Mouse (Mus musculus): ENCODE results near the gene Gdf9. TPM values are rescaled to one million over a fixed set of nuclear protein-coding genes. Genes with fewer than 3 reads are reported as not detected.
"Not testable (repeated sequence)": the region's sequence is repeated elsewhere in the genome, so short reads cannot be mapped to it uniquely, and the experiment has no call there.

Gdf9 gene
- total RNA-seq (2021) = under 1 TPM; 0.14 to 0.32 TPM

DNA sequence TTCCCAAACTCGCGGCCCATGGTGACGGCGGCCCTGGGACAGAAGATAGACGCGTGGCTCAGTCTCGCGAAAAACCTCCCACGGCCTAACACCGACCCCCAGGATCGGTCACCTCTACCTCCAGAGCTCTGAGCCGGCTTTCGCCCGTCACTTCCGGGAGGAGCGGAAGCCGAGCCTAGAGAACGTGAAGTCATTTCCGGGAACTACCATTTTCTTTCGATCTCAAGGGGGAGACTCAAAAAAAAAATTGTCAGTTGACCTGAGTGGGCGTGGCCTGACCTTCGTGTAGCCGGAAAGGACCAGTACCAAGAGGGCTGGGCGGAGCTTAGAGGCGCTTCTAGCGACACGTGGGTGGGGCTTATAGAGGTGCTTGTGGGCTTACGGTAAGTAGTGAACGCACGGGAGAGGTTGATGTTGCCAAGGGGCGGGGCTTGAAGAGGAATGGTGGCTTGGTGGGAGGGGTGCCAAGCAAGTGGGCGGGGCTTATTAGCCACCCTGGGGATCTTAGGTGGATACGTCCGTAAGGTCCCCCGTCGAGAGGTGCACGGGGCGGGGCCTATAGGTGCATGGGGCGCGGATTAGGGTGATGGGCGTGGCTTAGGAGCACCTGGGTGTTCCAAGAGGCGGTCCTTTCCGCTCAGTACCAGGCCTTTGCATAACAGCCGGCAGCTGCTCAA, at the start of gene Gdf9, which contains the start of gene Uqcrq:
Gene Gdf9, plus strand, starts transcription at position 354 of the 677 bp plus-strand sequence.
Gene Uqcrq, minus strand, starts transcription at position 162 of the 677 bp plus-strand sequence.
- DNase-seq = peak; percentile 98
- intact Hi-C loops (cut with DNase I) = no loop called here

DNA sequence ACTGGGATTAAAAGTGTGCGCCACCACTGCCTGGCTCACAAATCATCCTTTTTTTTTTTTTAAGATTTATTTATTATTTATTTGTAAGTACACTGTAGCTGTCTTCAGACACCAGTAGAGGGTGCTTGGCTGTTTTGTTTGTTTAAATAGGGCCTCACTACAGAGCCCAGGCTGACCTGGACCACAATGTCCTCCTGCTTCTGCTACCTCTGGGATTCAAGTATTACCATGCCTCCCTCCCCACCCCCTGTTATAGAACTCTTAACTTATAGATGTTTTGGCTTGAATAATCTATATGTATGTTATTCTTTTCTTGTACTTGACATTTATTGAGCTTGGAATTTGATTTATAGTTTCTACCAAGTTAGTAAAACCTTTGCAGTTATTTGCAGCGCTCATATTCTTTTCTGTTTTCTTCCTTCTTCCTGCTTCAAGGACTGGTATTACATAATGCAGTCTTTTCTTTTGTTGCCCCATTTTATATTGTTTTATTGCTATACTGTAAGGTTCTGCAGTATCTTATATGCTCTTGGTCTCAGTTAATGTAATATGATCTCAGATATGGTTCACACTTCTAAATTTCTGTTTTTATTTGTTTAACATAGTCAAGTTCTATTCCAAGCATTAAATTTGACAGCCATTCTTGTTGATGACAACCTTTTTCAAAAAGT, 46.9 kb upstream of the Gdf9 start:
- intact Hi-C loops (cut with DNase I) = no loop called here
- DNase-seq = no peak

DNA sequence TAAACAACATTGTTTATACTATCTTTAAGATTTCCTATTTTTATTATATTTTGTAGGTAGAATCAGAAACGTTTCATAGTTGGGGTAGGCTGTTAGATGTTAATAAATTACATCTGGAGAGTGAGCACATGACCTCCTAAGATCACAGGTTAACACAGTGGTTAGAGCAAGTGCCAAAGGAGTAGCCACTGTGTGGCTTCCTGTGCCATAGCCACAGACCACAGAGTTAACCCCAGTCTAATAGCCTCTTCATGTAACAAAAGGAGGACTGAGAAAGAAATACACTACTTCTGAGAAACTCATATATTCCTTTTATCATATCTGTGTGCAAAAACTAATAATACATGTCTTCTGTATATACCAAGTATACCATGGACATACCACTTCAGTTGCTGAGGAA, 37.0 kb upstream of the Gdf9 start:
- intact Hi-C loops (cut with DNase I) = no loop called here

DNA sequence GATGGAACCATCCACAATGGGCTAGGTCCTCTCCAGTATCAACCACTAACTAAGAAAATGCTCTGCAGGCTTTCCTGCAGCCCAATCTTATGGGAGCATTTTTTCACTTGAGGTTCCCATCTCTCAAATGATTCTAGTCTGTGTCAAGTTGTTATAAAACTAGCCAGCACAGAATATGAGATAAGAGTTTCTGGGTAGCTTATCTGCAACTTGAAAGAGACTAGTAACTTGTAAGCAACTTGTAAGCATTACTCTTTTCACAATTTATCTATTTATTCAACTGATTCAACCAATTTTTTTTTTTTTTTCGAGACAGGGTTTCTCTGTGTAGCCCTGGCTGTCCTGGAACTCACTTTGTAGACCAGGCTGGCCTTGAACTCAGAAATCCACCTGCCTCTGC, 27.2 kb upstream of the Gdf9 start:
- DNase-seq = no peak
- intact Hi-C loops (cut with DNase I) = loop anchor here (5.0 kb wide), 1 partner anchor 116 kb away; no protein-coding TSS in a partner anchor

More for the DNA sequence above, 37.0 kb upstream of the Gdf9 start:
- no peak for DNase-seq

DNA sequence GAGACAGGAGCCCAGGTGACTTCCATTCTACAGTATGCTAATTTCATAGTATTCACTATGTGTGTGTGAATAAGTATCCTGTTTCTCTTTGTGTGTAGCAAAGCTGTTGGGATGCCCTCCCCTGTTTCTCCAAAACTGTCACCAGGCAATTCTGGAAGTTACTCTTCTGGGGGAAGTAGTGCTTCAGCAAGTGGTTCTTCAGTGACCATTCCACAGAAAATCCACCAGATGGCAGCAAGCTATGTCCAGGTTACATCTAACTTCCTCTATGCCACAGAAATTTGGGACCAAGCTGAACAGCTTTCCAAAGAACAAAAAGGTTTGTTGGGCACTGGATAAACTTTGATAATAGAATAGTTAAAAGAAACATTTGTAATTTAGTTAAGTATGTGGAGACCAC, 19.1 kb upstream of the Gdf9 start:
- peak in 1 of 2 experiments; percentile 40 for DNase-seq
- intact Hi-C loops (cut with DNase I) = loop anchor here (5.0 kb wide), 1 partner anchor 56 kb away; no protein-coding TSS in a partner anchor

DNA sequence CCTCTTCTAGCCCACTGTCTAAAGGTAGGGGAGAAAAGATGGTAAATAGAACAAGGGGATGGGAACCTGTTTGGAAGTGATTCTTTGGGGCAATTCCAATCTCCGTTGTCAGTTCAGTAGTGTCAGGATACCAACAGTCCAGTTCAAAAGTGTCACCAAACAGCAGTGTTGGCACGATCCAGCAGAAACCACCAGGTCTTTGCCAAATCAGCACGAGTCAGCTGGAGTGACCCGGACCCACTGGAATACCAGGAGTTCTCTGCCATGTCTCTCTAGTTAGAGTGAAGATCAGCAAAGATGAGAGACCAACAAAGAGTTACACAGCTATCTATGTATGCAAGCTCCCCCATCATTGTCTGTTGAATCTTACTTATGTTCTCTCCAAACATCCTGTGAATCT, 17.0 kb upstream of the Gdf9 start:
- no peak for DNase-seq
- intact Hi-C loops (cut with DNase I) = loop anchor here (5.0 kb wide), 1 partner anchor 53 kb away; no protein-coding TSS in a partner anchor

DNA sequence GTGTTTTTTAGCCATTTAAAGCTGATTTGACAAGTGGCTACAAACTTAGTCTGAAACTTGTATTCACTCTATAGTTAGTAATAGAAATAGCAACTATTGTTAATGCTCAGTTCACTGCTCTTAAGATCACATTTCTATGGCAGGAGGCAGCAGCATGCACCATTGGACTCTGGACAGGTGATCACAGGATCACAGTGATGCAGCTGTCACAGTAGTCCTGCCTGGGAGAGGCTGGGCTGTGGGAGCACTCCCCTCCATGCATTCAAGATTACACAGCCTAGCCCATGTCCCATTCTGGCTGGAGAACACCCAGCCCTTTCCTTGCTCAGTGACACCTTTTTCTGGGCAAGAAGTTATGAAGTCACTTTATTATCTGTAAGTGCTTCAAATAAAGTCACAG, 12.8 kb upstream of the Gdf9 start:
- intact Hi-C loops (cut with DNase I) = no loop called here
- no peak for DNase-seq

DNA sequence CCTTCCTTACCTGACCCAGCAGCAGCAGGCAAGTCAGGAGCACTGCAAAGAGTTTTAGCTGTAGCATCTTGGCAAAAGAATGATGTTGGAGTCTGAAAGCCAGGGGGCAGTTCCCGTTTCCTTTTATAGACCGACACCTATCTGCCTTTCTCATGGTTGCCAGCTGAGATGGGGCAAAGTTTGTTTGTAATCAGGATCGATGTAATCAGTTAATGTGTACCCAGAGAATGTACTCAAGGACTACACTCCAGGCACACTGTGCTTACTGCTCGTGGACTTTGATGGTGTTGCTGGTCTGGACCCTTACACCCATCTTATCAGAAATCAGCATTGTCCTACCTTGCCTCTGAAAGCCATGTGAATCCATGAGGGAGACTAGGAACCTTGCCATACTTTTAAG, 7.8 kb upstream of the Gdf9 start, which contains the start of gene Leap2:
Gene Leap2, minus strand, starts transcription at position 135 of the 400 bp plus-strand sequence.
- DNase-seq = no peak
- intact Hi-C loops (cut with DNase I) = no loop called here

DNA sequence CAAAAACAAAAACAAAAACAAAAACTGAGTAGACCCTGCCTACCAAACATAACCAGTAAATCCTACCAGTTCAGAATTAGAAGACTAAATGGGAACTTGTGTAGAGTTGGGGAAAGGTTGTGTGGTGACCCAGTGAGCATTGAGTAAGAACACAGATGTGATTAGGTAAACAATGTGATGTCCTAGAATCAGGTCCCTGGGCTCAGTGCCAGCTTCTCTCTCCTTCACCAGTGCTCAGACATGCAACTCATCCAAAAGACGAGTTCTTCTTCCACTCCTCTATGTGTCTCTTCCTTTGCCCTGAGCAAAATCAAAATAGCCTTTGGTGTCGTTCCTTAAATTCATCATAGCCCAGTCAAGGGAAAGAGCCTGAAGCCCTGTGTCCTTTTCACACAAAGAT, 6.0 kb upstream of the Gdf9 start:
- intact Hi-C loops (cut with DNase I) = no loop called here
- DNase-seq = no peak

DNA sequence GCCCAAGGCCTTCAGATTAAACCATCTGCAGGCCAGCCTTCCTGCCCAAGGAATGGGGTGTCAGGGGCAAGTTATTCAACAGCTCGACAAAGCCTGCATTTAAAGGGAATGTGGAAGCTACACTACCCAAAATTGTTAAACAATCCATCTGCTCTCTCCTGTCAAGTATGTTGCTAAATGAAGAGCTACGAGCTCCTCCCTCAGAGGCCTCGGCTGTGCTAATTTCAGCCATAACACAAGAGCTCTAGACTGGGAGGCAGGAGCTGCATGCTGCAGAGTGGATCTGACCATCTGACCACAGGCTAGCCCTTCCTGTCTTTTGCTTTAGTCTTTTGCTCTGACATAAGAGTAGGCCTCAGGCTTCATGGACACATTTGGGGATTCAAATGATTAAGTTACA, 5.6 kb upstream of the Gdf9 start:
- intact Hi-C loops (cut with DNase I) = no loop called here
- no peak for DNase-seq

DNA sequence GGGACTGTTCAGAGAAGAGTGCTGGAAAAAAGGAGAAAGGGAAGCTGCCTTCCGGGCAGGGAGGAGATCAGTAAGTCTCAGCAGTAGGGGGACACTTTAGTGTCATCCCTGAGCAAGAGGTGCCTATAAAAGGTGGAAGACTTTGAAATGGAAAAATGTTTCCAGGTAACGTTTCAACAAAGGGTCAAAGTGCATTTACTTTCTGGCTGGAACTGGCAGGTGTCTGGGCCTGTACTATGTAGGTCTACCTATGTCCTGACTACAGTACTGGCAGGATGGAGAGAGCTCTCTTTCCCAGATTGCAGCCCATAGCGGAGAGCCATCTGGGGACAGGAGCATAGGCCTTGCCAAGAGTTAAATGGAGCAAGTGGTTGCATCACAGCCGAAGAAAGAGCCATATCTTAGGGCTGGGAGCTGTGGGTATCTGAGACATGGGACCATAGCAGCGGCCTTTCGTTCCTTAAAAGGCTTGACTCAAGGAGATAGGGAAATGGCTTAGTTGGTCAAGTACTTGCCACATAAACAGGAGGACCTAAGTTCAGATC, 5.0 kb upstream of the Gdf9 start:
- no peak for DNase-seq
- intact Hi-C loops (cut with DNase I) = no loop called here

DNA sequence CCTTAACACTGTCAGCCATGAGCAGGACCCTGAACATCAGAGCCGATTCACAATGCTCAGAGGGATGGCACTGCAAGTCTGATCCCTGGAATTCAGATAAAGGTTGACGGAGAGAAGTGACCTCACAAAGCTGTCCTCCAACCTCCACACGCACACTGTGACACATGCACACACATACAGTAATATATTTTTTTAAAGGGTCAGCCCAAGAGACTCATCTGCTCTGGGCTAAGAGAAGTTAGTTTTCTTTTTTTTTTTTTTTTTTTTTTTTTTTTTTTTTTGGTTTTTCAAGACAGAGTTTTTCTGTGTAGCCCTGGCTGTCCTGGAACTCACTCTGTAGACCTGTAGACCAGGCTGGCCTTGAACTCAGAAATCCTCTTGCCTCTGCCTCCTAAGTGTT, 3.9 kb upstream of the Gdf9 start:
- intact Hi-C loops (cut with DNase I); DNase-seq: not testable (repeated sequence)

DNA sequence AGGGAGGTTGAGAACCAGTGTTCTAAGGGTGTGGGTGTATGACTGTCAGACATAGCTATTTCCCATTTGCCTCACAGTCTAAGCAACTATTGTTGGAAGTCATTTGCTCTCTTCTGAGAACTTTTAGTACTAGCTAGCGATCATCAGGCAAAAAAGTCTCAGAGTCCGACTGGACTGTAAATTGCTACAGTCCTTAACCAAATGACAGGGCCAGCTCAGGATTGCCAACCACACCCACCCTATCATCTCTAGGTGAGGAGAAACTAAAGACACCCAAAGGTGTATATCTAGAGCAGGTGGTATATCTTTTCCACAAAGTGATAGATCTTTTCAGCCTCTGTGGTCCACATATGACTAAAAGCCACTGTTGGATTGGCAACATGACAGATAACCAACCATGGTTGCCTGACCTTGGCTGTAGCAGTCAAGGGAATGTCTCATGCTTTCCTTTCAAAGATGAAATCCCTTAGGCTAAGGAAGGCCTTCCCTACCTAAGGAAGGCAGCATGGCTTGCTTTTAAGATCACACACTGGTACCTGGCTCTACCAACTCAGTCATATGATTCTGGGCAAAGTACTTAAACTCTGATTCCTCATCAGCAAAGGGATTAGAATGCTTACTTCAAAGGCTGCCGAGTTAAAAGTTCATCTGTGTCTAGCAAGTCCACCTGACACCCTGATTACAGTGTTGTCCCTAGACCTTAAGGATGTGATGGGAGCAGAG, 2.7 kb upstream of the Gdf9 start:
- intact Hi-C loops (cut with DNase I) = no loop called here
- no peak for DNase-seq

DNA sequence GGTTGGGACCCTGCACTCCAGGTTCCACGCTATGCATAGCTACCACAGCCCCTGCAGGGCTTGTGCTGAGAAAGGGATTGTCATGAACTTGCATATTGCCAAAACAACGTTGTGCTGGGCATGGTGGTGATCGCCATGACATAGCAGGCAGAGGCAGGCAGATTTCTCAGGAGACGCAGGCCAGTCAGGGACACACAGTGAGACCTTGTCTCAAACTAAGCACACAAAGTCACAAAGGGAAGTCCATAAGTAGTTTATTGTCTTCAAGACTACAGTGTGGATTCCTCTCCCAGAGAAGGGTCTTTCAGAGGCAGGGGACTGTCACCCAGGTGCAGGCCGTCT, 2.1 kb upstream of the Gdf9 start:
- DNase-seq = no peak
- intact Hi-C loops (cut with DNase I) = no loop called here

DNA sequence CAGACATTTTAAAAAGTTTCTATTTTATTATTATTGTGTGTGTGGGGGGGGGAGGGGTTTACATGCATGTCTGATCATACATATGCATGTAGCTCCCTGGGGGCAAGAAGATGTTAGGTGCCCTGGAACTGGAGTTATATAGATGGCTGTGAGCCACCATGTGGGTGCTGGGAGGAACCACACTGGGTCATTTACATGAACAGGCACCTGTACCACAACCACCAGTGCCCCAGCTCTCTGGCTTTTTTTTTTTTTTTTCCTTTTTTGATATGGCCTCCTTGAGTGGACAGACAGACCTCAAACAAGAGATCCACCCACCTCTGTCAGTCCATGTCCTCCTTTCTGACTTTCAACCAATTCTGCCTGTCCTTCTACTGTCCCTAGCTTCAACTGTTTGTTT, 1.6 kb upstream of the Gdf9 start:
- DNase-seq = no peak
- intact Hi-C loops (cut with DNase I) = no loop called here

DNA sequence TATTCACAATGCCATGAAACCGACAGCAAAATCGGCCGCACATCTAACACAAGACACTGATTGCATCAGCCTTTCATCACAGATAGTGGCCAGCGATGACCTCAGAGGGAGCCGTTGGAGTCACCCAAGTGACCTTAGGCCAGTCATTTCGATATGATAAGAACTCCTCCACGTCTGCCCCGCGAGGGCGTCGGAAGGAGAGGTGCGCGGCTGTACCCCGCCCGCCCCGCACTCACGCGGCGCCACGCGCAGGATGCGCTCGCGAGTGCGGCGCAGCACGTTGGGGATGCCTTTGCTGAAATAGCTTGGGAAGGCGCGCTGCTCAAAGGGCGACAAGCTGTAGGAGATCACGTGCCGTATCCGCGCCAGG, 538 bp upstream of the Gdf9 start:
- intact Hi-C loops (cut with DNase I) = no loop called here
- no peak for DNase-seq

DNA sequence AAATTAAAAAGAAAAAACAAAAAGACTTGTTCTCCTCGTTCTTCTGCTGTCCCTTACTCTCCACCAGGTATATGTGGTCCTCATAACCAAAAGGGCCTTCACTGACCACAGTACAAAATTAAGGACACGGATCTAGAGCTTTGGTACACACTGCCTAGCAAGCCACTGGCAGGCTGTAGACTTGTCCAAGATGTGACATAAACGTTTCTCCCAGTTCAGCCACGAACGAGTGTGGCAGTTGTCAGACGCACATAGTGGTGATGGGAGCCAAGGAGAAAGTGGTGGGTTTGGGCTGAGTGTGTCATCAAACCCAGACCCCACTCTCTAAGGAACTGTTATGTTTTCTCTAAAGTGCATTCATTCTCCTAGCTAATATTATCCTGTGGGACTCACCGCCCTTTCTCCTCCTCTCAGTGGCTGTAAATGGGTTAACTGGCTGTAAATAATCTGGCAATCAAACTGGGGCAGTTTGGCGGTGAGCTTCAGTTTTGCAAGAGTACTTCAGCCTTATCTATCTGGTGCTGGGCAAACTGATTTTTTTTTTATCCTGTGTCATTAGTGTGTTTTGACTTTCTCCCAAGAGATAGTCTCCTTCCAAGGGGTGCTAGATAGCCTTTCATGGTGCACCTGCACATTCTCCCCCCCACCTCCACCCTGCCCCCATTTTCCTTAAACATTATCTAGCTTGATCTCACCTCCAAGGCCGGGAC, 679 bp downstream of the Gdf9 start:
- DNase-seq = no peak
- intact Hi-C loops (cut with DNase I) = no loop called here

DNA sequence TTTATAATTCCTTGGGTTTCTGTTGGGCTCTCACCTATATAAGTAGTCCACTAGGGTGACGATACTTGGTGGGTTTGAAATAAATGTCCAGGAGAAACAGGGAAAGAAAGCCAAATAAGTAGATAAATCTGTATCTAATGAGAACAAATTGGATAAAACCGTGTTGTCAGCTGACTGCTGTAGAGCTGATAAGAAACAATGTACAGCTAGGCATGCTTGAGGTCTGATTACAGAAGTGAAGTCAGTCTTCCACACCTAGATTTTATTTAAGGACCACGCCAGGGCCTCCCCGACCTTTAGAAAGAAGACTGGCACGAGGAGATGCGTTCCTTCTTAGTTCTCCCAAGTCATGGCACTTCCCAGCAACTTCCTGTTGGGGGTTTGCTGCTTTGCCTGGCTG, 2.2 kb downstream of the Gdf9 start:
- intact Hi-C loops (cut with DNase I) = no loop called here
- DNase-seq = no peak

DNA sequence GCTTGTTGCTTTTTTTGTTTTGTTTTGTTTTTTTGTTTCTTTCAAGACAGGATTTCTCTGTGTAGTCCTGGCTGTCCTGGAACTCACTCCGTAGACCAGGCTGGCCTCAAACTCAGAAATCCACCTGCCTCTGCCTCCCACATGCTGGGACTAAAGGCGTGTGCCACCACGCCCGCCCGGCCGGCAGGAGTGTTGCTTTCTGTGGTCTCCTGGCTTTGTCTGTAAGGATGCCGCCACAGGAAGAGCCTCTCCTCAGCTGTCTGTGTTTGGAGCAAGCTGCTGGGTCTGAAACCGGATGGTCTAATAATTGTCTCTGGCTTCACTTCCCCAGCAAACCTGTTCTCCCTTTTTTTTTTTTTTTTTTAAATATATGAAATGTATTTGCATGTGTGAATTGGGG, 4.7 kb downstream of the Gdf9 start:
- DNase-seq = no peak
- intact Hi-C loops (cut with DNase I) = no loop called here

DNA sequence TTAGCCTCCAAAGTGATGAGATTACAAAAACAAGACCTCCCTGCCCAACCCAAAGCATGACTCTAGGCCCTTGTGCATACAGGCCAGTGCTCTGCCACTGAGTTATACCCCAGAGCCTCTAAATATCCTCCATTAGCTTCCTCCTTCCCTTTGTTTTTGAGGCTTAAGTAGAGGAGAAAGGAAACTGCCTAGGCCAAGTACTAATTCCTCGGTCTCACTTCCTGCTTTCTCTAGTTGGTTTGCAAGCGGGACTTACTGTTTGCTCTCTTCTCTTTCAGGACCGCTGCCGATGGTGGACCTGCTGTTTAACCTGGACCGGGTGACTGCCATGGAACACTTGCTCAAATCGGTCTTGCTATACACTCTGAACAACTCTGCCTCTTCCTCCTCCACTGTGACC, 5.5 kb downstream of the Gdf9 start:
- no peak for DNase-seq
- intact Hi-C loops (cut with DNase I) = no loop called here

DNA sequence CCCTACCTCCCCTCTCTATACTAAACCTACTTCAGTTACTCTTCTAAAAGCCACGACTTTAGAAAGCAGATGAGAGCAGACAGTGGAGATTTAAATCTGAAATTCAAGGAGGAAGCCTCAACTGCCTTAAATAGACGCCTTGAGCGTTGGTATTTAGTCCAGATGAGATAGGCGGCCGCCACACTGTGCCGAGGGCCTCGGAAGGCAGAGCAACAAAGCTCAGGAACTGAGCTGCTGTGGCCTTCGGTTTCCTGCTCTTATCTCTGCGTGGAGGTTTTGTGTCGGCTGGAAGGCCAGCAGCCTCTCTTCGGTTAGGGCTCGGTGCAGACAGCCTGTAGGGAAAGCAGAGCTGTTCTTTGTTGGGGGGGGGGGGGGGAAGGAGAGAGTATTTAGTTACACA, 11.1 kb downstream of the Gdf9 start:
- intact Hi-C loops (cut with DNase I) = no loop called here
- DNase-seq = peak in 1 of 2 experiments; percentile 36
